Comparison of ENCODE assay signal across 15 mouse cellular contexts in genomic region chr2:161470844-161471243, GRCm38 (mm10).
"Had no signal": no experiment of that assay in that cellular context is flagged by ENCODE, and none has a peak within 500 bp of the region (broad histone marks: within the 10 kb centered on the region; RNA-seq: fewer than 3 reads in every experiment).

No protein-coding gene starts in this region.

- ATAC-seq: liver, postnatal 0 days; midbrain, embryonic 15.5 days had no signal

- H3K9ac ChIP-seq: limb, embryonic 12.5 days; liver, embryonic 13.5 days; liver, postnatal 0 days; lung, embryonic 15.5 days; midbrain, embryonic 15.5 days; neural tube, embryonic 12.5 days had no signal

- H3K36me3 ChIP-seq: limb, embryonic 12.5 days; liver, embryonic 13.5 days; lung, embryonic 15.5 days; midbrain, embryonic 15.5 days; neural tube, embryonic 12.5 days had no signal

- H3K4me1 ChIP-seq: liver, embryonic 13.5 days; lung, embryonic 15.5 days; megakaryocyte, embryonic 14.5 days; midbrain, embryonic 15.5 days; neural tube, embryonic 12.5 days had no signal

- H3K4me3 ChIP-seq: limb, embryonic 12.5 days; liver, embryonic 13.5 days; lung, embryonic 15.5 days; megakaryocyte, embryonic 14.5 days; midbrain, embryonic 15.5 days; neural tube, embryonic 12.5 days had no signal

- DNase-seq: kidney, postnatal 10 days; kidney, postnatal 4 days; liver; liver, embryonic 13.5 days; liver, postnatal 0 days; lung, postnatal 14 days; thymus, postnatal 4 days had no signal

- H3K9me3 ChIP-seq: limb, embryonic 12.5 days; liver, embryonic 13.5 days; lung, embryonic 15.5 days; megakaryocyte, embryonic 14.5 days; midbrain, embryonic 15.5 days; neural tube, embryonic 12.5 days had no signal

- H3K27me3 ChIP-seq: liver, embryonic 13.5 days; lung, embryonic 15.5 days; megakaryocyte, embryonic 14.5 days; midbrain, embryonic 15.5 days; neural tube, embryonic 12.5 days had no signal

- H3K4me2 ChIP-seq: limb, embryonic 12.5 days; liver, embryonic 13.5 days; lung, embryonic 15.5 days; midbrain, embryonic 11.5 days; midbrain, embryonic 15.5 days; neural tube, embryonic 12.5 days had no signal

- H3K27ac ChIP-seq: limb, embryonic 12.5 days; liver, embryonic 13.5 days; lung, embryonic 15.5 days; macrophage; midbrain, embryonic 15.5 days; neural tube, embryonic 12.5 days; stomach, postnatal 0 days had no signal
